Mouse (Mus musculus): ENCODE measurements around the gene Babam2. TPM values are rescaled to one million over a fixed set of nuclear protein-coding genes. Genes with fewer than 3 reads are reported as not detected.

Babam2 gene
- polyA plus RNA-seq, 1 experiment from 2014 or later, result 35.4 TPM

DNA sequence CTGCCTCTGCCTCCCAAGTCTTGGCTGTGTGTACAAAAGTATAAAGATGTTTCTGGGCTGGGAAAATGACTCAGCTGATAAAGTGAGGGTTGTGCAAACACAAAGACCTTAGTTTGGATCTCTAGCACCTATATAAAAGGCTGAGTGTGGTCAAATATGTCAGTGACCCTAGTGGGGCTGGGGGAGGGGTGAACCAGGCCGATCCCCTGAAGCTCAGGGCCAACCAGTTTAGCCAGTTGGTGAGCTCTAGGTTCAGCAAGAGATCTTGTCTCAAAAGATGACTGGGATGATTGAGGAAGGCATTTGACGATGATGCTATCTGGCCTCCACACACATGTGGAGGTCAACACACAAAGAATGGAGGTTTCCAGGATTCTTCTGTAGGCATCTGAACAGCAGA lies 320.8 kb downstream of the Babam2 start:
- no peak for ATAC-seq (ENCODE audit: insufficient number of reproducible peaks, insufficient read depth, low FRiP score, low TSS enrichment, low read depth)
- H3K9me3 ChIP-seq, result no peaks in the 10 kb centered on the region
- no peak overlapping the region for H3K27ac ChIP-seq
- H3K9ac ChIP-seq (replicated peaks), result no peak overlapping the region
- no peaks in the 10 kb centered on the region for H3K4me1 ChIP-seq (replicated peaks)
- H3K27me3 ChIP-seq, result no peaks in the 10 kb centered on the region
- no peaks in the 10 kb centered on the region for H3K36me3 ChIP-seq
- H3K4me2 ChIP-seq, result no peak overlapping the region
- no peak overlapping the region for H3K4me3 ChIP-seq (replicated peaks)
- WGBS, result 91% methylated on average over 2 of the region's 2 CpGs

DNA sequence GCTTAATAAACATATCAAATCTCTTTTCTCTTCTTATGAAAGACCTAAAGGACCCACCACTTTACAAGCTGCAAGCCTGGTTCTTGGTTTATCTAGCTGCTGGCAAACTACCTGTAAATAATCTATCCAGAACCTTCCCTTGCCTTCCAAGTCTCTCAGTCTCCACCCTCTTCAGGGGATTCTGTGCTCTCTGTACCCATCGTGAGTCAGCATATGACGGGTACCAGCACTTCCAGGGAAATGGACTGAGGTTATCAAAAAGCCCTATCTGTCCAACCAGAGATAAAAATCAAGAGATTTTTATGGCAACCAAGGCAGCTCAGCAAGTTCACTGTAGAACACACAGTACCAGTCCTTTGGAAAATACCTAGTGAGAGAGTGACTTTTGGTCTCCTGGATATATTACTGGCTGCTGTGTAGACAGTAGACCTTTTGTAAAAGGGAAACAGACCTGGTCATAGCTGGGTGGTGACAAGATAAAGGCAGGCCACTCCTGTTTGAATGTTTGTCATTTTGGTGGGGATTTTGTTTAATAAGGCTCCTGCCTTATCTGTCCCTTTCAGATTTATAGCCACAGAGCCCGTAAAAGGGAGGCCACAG lies 332.4 kb downstream of the Babam2 start:
- no peaks in the 10 kb centered on the region for H3K36me3 ChIP-seq
- H3K27ac ChIP-seq, result no peak overlapping the region
- H3K4me2 ChIP-seq, result no peak overlapping the region
- no peak overlapping the region for H3K9ac ChIP-seq (replicated peaks)
- no peaks in the 10 kb centered on the region for H3K9me3 ChIP-seq
- WGBS, result 80% methylated on average over 3 of the region's 3 CpGs
- H3K27me3 ChIP-seq, result no peaks in the 10 kb centered on the region
- no peak for ATAC-seq (ENCODE audit: insufficient number of reproducible peaks, insufficient read depth, low FRiP score, low TSS enrichment, low read depth)
- H3K4me1 ChIP-seq (replicated peaks), result 0 out of 2 replicates have a peak, but pooled peaks cover 4% of the 10 kb centered on the region
- no peak overlapping the region for H3K4me3 ChIP-seq (replicated peaks)

DNA sequence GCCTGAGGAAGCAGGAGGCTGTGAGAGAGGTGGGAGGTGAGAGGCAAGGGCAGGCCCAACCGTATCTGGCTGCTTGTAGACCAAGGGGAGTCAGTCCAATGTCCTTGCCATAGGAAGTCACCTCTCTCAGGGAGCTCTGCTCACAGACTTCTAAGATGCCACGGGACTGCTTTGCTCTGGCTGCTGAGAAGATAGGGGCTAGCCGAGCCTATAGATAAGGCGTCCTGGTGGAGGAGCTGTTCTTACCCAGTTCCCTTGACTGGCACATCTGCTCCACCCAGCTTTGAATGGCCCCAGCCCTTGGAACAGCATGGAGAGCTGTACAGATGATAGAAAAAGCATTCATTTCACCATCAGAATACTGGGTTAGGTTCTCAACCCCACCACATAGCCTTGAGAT lies 335.7 kb downstream of the Babam2 start:
- H3K9ac ChIP-seq (replicated peaks), result no peak overlapping the region
- no peaks in the 10 kb centered on the region for H3K36me3 ChIP-seq
- no peak overlapping the region for H3K27ac ChIP-seq
- 63% methylated on average over 4 of the region's 4 CpGs for WGBS
- H3K27me3 ChIP-seq, result no peaks in the 10 kb centered on the region
- ATAC-seq (ENCODE audit: insufficient number of reproducible peaks, insufficient read depth, low FRiP score, low TSS enrichment, low read depth), result no peak
- no peaks in the 10 kb centered on the region for H3K9me3 ChIP-seq
- H3K4me1 ChIP-seq (replicated peaks), result 0 out of 2 replicates have a peak, but pooled peaks cover 4% of the 10 kb centered on the region
- H3K4me2 ChIP-seq, result no peak overlapping the region
- H3K4me3 ChIP-seq (replicated peaks), result no peak overlapping the region

DNA sequence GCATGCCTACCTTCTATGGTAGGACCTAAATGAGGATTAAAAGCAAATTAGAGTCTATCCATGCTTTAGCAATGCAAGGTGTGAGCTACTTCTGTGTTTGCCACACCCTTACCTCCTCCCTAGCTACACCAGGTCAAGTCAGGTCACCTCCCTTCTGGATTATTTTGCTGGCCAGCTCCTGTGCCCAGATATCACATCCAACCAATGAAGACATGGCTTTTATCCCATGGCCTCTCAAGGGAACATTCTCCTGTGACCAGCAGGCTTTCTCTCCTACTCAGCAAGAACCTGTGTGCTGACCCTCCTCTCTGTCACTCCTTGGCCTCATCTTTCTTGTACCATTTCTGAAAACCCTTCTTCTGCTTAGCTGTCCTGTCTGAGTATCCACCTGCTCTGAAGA lies 336.1 kb downstream of the Babam2 start:
- no peak overlapping the region for H3K4me3 ChIP-seq (replicated peaks)

DNA sequence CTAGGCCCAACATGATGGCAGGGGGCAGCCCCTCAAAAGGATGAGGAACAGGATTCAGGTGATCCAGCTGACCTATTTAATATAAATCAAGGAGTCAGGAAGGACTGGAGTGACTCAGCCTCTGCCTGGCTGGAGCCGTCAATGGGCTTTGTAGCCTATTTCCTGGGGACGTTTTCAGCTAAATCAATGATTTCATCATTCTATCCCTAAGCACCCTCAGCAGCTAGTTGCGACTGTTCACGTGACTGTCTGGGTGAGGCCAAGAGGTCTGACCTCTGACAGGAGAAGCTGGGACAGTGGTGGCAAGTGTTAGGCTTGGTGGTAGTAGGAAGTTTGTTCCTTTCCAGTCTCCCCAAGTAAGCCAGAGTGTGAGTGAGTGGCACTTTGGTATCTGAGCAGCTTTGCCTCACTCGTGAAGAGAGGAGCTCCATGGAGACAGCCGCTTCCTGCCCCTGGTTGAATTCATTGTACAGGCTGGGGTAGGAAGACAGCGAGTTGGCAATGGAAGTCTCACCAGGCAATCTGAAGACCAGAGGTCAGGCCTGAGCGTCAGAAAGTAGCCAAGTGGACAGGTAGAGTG lies 337.1 kb downstream of the Babam2 start:
- Histone ChIP-seq H3K4me2 (no peak overlapping the region), H3K27ac (no peak overlapping the region), H3K4me3 (replicated peaks) (no peak overlapping the region), H3K9me3 (no peaks in the 10 kb centered on the region), H3K27me3 (no peaks in the 10 kb centered on the region), H3K36me3 (no peaks in the 10 kb centered on the region), H3K4me1 (replicated peaks) (0 out of 2 replicates have a peak, but pooled peaks cover 4% of the 10 kb centered on the region), H3K9ac (replicated peaks) (no peak overlapping the region)
- WGBS, result 80% methylated on average over 8 of the region's 8 CpGs
- ATAC-seq (ENCODE audit: insufficient number of reproducible peaks, insufficient read depth, low FRiP score, low TSS enrichment, low read depth), result no peak

More for the DNA sequence above, 336.1 kb downstream of the Babam2 start:
- H3K27me3 ChIP-seq, result no peaks in the 10 kb centered on the region
- no peak overlapping the region for H3K9ac ChIP-seq (replicated peaks)
- no peaks in the 10 kb centered on the region for H3K36me3 ChIP-seq
- no peak overlapping the region for H3K27ac ChIP-seq
- ATAC-seq (ENCODE audit: insufficient number of reproducible peaks, insufficient read depth, low FRiP score, low TSS enrichment, low read depth), result no peak
- H3K9me3 ChIP-seq, result no peaks in the 10 kb centered on the region
- H3K4me1 ChIP-seq (replicated peaks), result 0 out of 2 replicates have a peak, but pooled peaks cover 4% of the 10 kb centered on the region
- H3K4me2 ChIP-seq, result no peak overlapping the region

DNA sequence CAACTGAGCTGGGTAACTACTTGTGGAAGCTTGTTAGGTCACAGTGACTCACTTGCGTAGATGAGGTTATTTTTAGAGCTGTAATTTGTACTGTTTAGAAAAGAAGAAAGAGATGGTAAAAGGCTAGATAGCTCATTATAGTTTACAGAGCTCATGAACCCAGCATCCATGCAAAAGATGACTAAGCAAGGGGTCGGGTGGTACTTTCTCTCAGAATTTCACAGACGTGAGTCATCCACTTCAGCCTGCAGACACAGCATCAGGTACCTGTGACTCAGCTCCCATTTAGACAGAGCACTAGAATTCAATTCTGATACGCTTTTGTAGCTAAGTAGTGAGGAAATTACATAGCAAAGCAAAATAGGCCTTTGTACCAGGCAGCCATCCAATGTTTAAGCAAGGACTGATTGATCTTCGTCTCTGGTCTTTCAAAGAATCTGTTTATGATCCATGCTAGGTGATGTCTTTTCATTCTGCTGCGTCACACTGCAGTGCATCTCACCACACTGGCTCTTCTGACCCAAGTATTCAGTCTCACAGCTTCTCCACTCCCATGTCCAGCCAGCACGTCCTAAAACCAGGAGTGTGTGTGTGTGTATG lies 338.3 kb downstream of the Babam2 start:
- Histone ChIP-seq H3K27ac (no peak overlapping the region), H3K9me3 (no peaks in the 10 kb centered on the region), H3K4me3 (replicated peaks) (no peak overlapping the region), H3K9ac (replicated peaks) (no peak overlapping the region), H3K4me2 (no peak overlapping the region), H3K27me3 (no peaks in the 10 kb centered on the region), H3K4me1 (replicated peaks) (0 out of 2 replicates have a peak, but pooled peaks cover 4% of the 10 kb centered on the region), H3K36me3 (no peaks in the 10 kb centered on the region)
- ATAC-seq (ENCODE audit: insufficient number of reproducible peaks, insufficient read depth, low FRiP score, low TSS enrichment, low read depth), result no peak
- WGBS, result 76% methylated on average over 7 of the region's 7 CpGs

DNA sequence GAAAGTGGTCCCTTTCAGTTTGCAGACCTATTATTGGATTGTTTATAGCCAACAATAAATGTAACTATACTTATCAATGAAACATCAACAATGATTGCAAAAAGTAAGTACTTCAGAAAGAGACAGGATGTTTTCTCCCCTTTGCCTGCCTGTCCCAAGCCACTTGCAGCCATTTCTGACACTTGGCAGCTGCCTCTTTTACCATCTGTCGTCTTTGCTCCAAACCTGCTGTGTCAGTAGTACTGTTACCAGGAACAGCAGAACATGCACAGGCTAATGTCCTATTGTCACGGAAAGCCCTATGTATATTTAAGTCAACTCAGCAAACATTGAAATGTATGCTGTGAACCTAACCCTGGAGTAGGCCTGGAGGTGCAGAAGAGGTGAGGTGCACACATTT lies 339.4 kb downstream of the Babam2 start:
- Histone ChIP-seq H3K36me3 (no peaks in the 10 kb centered on the region), H3K4me2 (no peak overlapping the region), H3K4me1 (replicated peaks) (0 out of 2 replicates have a peak, but pooled peaks cover 4% of the 10 kb centered on the region), H3K27ac (no peak overlapping the region), H3K9me3 (no peaks in the 10 kb centered on the region), H3K27me3 (no peaks in the 10 kb centered on the region), H3K9ac (replicated peaks) (no peak overlapping the region), H3K4me3 (replicated peaks) (no peak overlapping the region)
- WGBS, result 64% methylated on average over 2 of the region's 2 CpGs
- no peak for ATAC-seq (ENCODE audit: insufficient number of reproducible peaks, insufficient read depth, low FRiP score, low TSS enrichment, low read depth)

DNA sequence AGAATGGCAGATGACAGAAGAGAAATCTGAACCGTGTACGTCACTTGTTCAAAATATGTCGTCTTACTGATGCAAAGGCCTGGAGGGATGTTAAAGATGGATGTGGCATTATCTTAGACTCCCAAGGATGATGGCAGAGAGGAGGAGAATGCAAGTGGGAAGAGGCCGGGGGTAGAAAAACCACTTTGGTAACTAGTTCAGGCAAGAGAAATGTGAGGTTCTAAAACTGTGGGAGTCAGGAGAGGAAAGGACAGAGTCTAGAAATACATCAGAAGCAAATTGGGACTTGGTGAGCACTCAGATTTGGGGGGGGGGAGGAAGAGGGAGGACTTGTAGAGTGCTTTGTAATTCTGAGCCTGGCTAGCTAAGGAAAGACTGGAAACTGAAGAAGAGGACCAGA lies 340.1 kb downstream of the Babam2 start:
- H3K27ac ChIP-seq, result no peak overlapping the region
- ATAC-seq (ENCODE audit: insufficient number of reproducible peaks, insufficient read depth, low FRiP score, low TSS enrichment, low read depth), result no peak
- WGBS, result 85% methylated on average over 4 of the region's 4 CpGs
- no peak overlapping the region for H3K4me3 ChIP-seq (replicated peaks)
- H3K27me3 ChIP-seq, result no peaks in the 10 kb centered on the region
- H3K9me3 ChIP-seq, result no peaks in the 10 kb centered on the region
- no peak overlapping the region for H3K4me2 ChIP-seq
- H3K4me1 ChIP-seq (replicated peaks), result 0 out of 2 replicates have a peak, but pooled peaks cover 4% of the 10 kb centered on the region
- H3K9ac ChIP-seq (replicated peaks), result no peak overlapping the region
- H3K36me3 ChIP-seq, result no peaks in the 10 kb centered on the region

DNA sequence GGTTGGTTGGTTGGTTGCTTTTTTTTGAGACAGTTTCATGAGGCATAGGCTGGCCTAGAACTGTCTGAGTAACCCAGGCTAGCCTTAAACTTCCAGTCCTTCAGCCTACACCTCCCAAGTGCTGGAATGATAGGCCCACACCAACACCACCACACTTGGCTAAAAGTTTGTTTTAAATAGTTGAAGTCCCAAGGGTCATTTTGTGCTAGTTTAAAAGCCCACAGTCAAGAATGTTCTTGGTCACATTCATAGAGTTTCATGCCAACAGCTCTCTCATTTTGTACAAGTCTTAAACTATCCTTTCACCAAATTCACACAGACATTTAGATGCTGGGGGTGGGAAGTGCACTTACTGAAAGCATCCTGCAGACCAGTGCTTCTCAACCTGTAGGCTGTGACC lies 341.5 kb downstream of the Babam2 start:
- no peaks in the 10 kb centered on the region for H3K36me3 ChIP-seq
- no peaks in the 10 kb centered on the region for H3K9me3 ChIP-seq
- peaks cover 4% of the 10 kb centered on the region; the same call in 1 of the 2 replicates for H3K4me1 ChIP-seq (replicated peaks)
- H3K4me2 ChIP-seq, result no peak overlapping the region
- no peak overlapping the region for H3K27ac ChIP-seq
- H3K9ac ChIP-seq (replicated peaks), result no peak overlapping the region
- H3K4me3 ChIP-seq (replicated peaks), result no peak overlapping the region
- no peak for ATAC-seq (ENCODE audit: insufficient number of reproducible peaks, insufficient read depth, low FRiP score, low TSS enrichment, low read depth)
- no peaks in the 10 kb centered on the region for H3K27me3 ChIP-seq

DNA sequence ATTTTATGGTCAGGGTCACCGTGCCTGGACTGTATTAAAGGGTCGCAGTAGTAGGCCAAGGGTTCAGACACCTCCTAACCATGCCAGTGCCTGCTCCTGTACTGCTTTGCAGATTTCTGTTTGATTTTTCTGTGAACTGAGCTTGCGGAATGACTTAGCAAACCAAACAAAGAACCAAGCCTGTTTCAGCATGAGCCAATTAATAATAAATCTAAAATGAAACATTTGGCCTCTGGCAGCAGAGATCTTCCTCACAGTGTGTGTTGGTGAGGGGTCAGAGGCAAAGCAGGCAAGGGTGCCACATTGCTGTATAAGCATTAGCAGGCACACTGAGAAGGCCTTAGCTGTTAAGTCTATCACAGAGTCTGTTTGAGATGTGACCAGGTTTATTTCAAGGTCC lies 342.0 kb downstream of the Babam2 start:
- no peaks in the 10 kb centered on the region for H3K27me3 ChIP-seq
- H3K27ac ChIP-seq, result no peak overlapping the region
- no peak overlapping the region for H3K4me2 ChIP-seq
- WGBS, result 83% methylated on average over 3 of the region's 3 CpGs
- H3K36me3 ChIP-seq, result no peaks in the 10 kb centered on the region
- H3K4me3 ChIP-seq (replicated peaks), result no peak overlapping the region
- H3K9ac ChIP-seq (replicated peaks), result no peak overlapping the region
- ATAC-seq (ENCODE audit: insufficient number of reproducible peaks, insufficient read depth, low FRiP score, low TSS enrichment, low read depth), result no peak
- H3K4me1 ChIP-seq (replicated peaks), result peaks cover 4% of the 10 kb centered on the region; the same call in 1 of the 2 replicates
- H3K9me3 ChIP-seq, result no peaks in the 10 kb centered on the region

DNA sequence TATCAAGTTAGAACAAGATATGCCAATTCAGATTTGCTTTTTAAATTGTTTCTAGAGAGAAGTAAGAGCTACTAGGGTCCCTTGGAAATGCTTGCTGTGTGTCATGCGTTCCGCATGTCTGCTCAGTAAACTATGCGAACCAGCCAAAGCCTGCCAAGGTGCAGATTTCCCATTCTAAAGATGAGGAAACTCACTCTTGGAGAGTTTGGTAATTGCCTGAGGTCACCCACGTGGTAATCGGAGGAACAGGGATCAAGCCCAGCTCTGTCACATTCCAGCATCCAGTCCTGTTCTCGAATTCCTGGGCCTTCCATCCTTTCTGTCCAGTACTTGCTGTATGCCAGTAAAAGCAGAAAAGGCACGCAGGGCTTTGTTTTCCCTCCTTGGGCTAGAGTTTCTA lies 345.7 kb downstream of the Babam2 start:
- WGBS, result 68% methylated on average over 7 of the region's 7 CpGs
- no peak for ATAC-seq (ENCODE audit: insufficient number of reproducible peaks, insufficient read depth, low FRiP score, low TSS enrichment, low read depth)
- H3K4me3 ChIP-seq (replicated peaks), result no peak overlapping the region
- no peaks in the 10 kb centered on the region for H3K36me3 ChIP-seq
- H3K4me2 ChIP-seq, result no peak overlapping the region
- no peaks in the 10 kb centered on the region for H3K27me3 ChIP-seq
- no peak overlapping the region for H3K27ac ChIP-seq
- H3K9me3 ChIP-seq, result no peaks in the 10 kb centered on the region
- H3K9ac ChIP-seq (replicated peaks), result no peak overlapping the region
- H3K4me1 ChIP-seq (replicated peaks), result peaks cover 4% of the 10 kb centered on the region; the same call in 1 of the 2 replicates
